Mouse (Mus musculus) T-helper 2 cell (primary cell): ENCODE measurements around the gene Slc35f1.

ENCODE experiments used
- in situ Hi-C: fragments of 300-600 bp; cut with MboI, MseI; formaldehyde crosslinking; loops from one replicate; pipeline ENCODE4 v1.15.1; 2025; ENCODE audit warnings: high pct_unique_total_duplicates

The Slc35f1 gene

GRCm38 (mm10) chr10:52690334-52690991, at the start of gene Slc35f1:
TSS of gene Slc35f1 (plus strand) at chr10:52690533.
- in situ Hi-C loops: no loop called here

GRCm38 (mm10) chr10:52671234-52671633, 19.1 kb upstream of the Slc35f1 start:
- in situ Hi-C loops: no loop called here

- in situ Hi-C loops: no loop called here
Measured at GRCm38 (mm10) chr10:52690992-52691731, 829 bp downstream of the Slc35f1 start.

GRCm38 (mm10) chr10:52703688-52704087, 13.4 kb downstream of the Slc35f1 start:
- in situ Hi-C loops: no loop called here

GRCm38 (mm10) chr10:52704101-52705051, 14.0 kb downstream of the Slc35f1 start:
- in situ Hi-C loops: no loop called here

GRCm38 (mm10) chr10:52709482-52709881, 19.1 kb downstream of the Slc35f1 start:
- in situ Hi-C loops: no loop called here

GRCm38 (mm10) chr10:52712166-52712565, 21.8 kb downstream of the Slc35f1 start:
- in situ Hi-C loops: no loop called here

GRCm38 (mm10) chr10:52714557-52714956, 24.2 kb downstream of the Slc35f1 start:
- in situ Hi-C loops: no loop called here

GRCm38 (mm10) chr10:52715146-52715545, 24.8 kb downstream of the Slc35f1 start:
- in situ Hi-C loops: no loop called here

- in situ Hi-C loops: no loop called here
Measured at GRCm38 (mm10) chr10:52718199-52718917, 28.0 kb downstream of the Slc35f1 start.

- in situ Hi-C loops: no loop called here
Measured at GRCm38 (mm10) chr10:52726674-52727073, 36.3 kb downstream of the Slc35f1 start.

GRCm38 (mm10) chr10:52742671-52743379, 52.5 kb downstream of the Slc35f1 start:
- in situ Hi-C loops: no loop called here

- in situ Hi-C loops: no loop called here
Measured at GRCm38 (mm10) chr10:52743831-52744230, 53.5 kb downstream of the Slc35f1 start.

GRCm38 (mm10) chr10:52748028-52748597, 57.8 kb downstream of the Slc35f1 start:
- in situ Hi-C loops: no loop called here

- in situ Hi-C loops: no loop called here
Measured at GRCm38 (mm10) chr10:52755949-52756679, 65.8 kb downstream of the Slc35f1 start.

GRCm38 (mm10) chr10:52757496-52758260, 67.3 kb downstream of the Slc35f1 start:
- in situ Hi-C loops: no loop called here

GRCm38 (mm10) chr10:52758589-52758988, 68.3 kb downstream of the Slc35f1 start:
- in situ Hi-C loops: no loop called here

GRCm38 (mm10) chr10:52760527-52760926, 70.2 kb downstream of the Slc35f1 start:
- in situ Hi-C loops: no loop called here

- in situ Hi-C loops: no loop called here
Measured at GRCm38 (mm10) chr10:52779926-52780485, 89.7 kb downstream of the Slc35f1 start.
